Mouse (Mus musculus) monocyte, adult 5-6 weeks (primary cell): ENCODE data around the gene Ticrr. TPM values are rescaled to one million over a fixed set of nuclear protein-coding genes. Genes with fewer than 3 reads are reported as not detected.
A peak's percentile ranks its signal among the peaks of the same experiment; 100 is the strongest.

ENCODE experiments used
- ATAC-seq: fragments of 153-309, 156-312 bp; replicated peaks from 2 replicates; pipeline ENCODE4 v1.8.0; 2017; ENCODE audit warnings: mild to moderate bottlenecking; ENCODE audit not compliant: low TSS enrichment, insufficient number of reproducible peaks, severe bottlenecking, poor library complexity, low FRiP score
- total RNA-seq: library from RNA; stranded (forward); fragments of 200-1000, 200-491, 200-594 nt; gene quantifications from 3 replicates; pipeline ENCODE4 v1.2.3, GENCODE M21; 2017

Ticrr gene
- total RNA-seq, 1 experiment from 2014 or later: 0.29 TPM

- no peak for ATAC-seq
These were observed 11.1 kb downstream of the Ticrr start for GRCm38 (mm10) chr7:79670900-79671604.

- no peak for ATAC-seq
These were observed 19.2 kb downstream of the Ticrr start for GRCm38 (mm10) chr7:79679186-79679585.

DNA sequence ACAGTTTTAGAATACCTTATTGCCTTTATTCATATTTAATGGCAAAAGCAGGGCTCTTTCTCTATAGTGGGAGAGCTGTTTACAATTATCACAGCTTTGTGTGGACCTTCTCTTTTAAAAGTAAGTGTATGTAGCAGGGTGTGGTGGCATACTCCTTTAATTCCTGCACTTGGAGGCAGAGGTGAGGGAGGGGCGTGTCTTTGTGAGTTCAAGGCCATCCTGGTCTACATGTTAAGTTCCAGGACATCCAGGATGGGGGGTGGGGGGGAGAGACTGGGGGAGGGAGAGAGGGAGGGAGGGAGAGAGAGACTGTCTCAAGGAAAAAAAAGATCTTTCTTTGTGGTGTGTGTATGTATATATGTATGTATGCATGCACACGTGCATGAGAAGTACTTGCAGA lies 20.2 kb downstream of the Ticrr start:
- no peak for ATAC-seq

- ATAC-seq: peak; percentile 36; the same call in 1 of the 2 replicates
These were observed 36.5 kb downstream of the Ticrr start for GRCm38 (mm10) chr7:79696495-79696894.

DNA sequence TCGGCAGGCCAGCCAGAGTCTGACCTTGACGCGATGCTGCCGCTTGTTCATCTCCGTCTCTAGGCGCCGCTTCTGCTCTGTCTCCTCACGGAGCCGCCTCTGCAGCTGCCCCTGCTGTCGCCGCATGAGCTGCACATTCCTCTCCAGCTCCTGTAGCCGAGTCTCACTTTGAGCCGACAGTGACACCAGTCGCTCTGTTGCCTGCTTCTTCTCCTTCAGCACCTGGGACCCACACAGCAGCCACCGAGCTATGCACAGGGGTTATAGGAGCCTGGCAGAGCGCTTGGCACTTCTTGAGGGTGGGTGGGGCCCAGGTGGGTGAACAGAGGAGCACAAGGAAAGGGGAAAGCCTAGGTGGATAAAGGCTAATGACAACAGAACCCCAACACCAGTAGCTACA lies 42.8 kb downstream of the Ticrr start:
- ATAC-seq: no peak

DNA sequence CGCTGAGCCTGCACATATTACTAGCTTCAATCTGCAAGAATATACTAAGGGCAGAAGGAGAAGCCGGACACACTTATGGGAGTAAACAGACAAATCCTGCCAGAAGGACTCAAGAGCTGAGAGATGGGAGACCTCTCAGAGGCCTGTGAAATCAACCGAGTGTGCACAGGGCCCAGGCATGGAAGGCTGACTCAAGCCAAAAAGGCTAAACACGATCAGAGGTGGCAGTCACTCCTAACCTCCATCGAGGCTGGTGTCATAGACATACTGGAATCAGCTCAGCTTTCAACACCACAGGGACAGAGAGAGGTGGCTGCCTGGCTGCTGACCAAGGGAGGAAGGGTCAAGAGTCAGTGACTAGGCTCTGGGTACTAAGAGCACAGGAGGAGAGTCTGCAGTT lies 45.2 kb downstream of the Ticrr start:
- ATAC-seq: no peak

GRCm38 (mm10) chr7:79710130-79710607 lies 50.2 kb downstream of the Ticrr start:
- ATAC-seq: no peak

- no peak for ATAC-seq
These were observed 50.8 kb downstream of the Ticrr start for GRCm38 (mm10) chr7:79710831-79711230.

GRCm38 (mm10) chr7:79715187-79715981 lies 55.4 kb downstream of the Ticrr start, which contains the start of gene Kif7:
Gene Kif7, minus strand, starts transcription at chr7:79715720.
- ATAC-seq: no peak

DNA sequence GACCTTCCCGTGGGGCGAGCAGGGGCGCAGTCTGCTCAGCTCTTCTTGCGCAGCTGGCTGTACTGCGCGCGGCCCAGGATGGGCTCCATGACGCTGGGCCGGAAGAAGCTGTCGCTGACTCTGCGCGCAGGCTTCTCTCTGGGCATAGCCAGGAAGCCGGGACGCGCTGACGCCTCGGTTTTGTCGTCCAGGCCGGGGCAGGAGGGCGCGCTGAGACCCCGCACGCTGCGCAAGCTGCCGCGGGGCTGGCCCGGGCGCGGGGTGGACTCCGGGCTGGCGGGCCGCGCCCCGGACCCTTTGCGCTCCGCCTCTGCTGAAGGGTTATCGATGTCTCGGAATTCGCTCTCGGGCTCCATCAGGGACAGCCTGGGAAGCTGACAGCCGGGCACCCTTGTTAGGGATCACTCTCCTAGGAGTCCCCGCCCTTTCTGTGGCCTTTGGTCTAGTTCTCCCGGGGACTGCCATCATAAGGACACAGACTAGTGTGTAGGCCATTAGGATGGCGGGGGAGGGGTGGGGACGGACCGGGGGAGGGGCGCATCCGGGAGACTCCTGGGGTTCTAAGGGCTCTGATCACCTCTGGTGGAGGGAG lies 61.5 kb downstream of the Ticrr start:
- ATAC-seq: no peak

- no peak for ATAC-seq
These were observed 67.1 kb downstream of the Ticrr start for GRCm38 (mm10) chr7:79727091-79727490.

DNA sequence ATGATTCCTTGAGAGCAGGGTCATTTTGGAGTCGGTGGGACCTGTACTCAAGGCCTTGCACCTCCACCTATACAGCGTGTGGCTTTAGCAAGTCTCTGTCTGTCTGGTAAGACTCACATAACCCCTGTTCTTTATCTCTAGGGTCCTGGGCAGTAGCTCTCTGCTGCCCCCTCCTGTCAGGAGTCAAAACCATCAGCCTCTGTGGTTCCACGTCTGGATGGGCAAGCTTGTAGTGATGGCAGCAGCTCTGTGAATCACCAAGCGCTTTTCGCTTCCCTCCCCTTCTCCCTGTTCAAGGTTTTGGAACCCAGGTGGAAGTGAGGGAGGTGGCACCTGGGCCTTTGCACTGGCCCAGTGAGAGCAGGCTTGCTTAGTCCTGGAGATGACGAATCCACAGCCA lies 68.2 kb downstream of the Ticrr start:
- ATAC-seq: peak; percentile 50; the same call in 1 of the 2 replicates

DNA sequence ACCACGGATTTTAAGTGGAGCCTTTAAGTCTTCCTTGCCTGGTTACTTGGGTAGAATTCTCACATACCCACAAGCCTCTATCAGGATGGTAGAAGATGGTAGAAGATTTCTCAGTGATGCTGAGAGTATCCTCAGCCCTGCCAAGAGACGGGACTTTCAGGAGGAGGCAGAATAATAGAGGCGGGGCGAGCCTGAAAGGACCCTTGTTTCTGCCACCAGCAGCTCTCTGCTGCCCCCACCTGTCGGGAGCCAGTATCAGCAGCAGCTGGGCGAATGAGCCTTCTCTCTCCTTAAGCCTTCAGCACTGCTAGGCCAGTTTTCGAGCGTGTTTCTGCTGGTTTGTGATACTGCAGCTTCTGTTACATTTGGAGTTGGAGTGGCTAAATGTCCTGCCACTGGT lies 69.2 kb downstream of the Ticrr start:
- no peak; the same call in 1 of the 2 replicates for ATAC-seq

- ATAC-seq: no peak
These were observed 69.9 kb downstream of the Ticrr start for GRCm38 (mm10) chr7:79729743-79730370.

GRCm38 (mm10) chr7:79731438-79731837 lies 71.4 kb downstream of the Ticrr start:
- ATAC-seq: no peak

DNA sequence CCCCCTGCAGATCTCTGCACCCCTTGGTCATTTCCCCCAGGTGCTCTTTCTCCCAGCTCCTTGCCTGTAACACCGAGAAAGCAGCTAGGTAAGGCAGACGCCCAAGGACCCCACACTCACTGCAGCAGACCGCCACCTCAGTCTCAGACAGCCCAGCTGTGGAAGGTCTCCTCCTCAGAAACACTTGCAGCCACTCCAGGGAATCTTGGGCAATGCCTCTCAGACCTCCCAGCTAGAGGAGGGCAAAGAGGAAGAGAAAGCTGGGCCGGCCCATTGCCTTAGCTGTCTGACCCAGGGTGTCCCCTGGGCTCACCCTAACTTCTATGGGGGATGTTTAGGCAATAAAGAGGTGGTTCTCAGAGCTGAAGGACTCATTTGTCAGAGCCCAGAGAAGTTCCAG lies 72.6 kb downstream of the Ticrr start, which contains the start of gene Plin1:
Gene Plin1 (minus strand): TSS at position 282 of the 400 bp plus-strand sequence.
- no peak for ATAC-seq

DNA sequence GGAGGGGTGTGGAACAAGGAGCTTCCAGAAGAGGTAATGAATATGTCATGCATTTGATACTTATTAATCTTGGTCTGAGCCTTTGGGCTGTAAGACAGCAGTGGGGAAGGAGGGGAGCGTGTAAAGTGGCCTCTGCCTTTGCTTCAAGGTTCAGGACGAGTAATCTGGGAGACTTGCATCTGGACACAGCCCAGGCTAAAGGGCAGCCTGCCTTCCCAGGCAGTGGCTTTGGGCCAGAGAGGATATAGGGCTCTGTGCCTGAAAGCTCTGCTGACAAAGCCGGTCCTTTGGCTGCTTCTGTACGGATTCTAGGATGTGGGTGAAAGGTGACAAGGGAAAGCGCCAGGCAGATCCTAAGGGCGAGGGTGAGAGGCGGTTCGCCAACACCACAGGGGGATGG lies 74.6 kb downstream of the Ticrr start:
- ATAC-seq: no peak

GRCm38 (mm10) chr7:79736511-79736910 lies 76.5 kb downstream of the Ticrr start:
- ATAC-seq: no peak

GRCm38 (mm10) chr7:79738913-79739312 lies 78.9 kb downstream of the Ticrr start:
- ATAC-seq: no peak
